Mouse (Mus musculus): ENCODE data around the gene Ftl1.
"Not testable (repeated sequence)": the region's sequence is repeated elsewhere in the genome, so short reads cannot be mapped to it uniquely, and the experiment has no call there.

The Ftl1 gene

GRCm38 (mm10) chr7:45459564-45460140 lies at the start of gene Ftl1:
Gene Ftl1, minus strand, starts transcription at chr7:45459884.
- peak; percentile 98 for DNase-seq (ENCODE audit: low spot score)

- no peak for DNase-seq (ENCODE audit: low spot score)
Measured at GRCm38 (mm10) chr7:45509181-45509882, 49.6 kb upstream of the Ftl1 start.

- DNase-seq (ENCODE audit: low spot score), result no peak
Measured at GRCm38 (mm10) chr7:45508561-45508960, 48.9 kb upstream of the Ftl1 start.

- DNase-seq (ENCODE audit: low spot score), result no peak
Measured at GRCm38 (mm10) chr7:45507583-45507982, 47.9 kb upstream of the Ftl1 start.

DNA sequence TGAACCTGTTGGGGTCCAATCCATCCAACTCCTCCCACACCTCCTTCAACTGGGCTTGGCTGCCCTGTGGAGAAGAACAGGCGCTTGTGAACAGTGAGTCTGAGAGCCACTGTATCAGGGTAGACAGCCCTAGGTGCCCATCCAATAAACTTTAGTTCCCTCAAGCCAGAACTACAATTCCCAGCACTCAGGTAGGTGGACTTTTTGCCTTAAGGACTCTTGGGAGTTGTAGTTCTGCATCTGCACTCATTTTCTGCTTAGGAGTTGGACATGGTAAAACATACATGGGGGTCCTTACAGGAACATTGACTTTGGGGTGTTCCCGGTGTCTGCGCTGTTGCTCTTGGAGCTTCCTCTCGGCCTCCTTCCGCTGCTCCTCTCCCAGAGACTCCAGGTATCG lies 38.7 kb upstream of the Ftl1 start:
- DNase-seq (ENCODE audit: low spot score), result no peak

GRCm38 (mm10) chr7:45494548-45494947 lies 34.9 kb upstream of the Ftl1 start:
- DNase-seq (ENCODE audit: low spot score), result no peak

- no peak for DNase-seq (ENCODE audit: low spot score)
Measured at GRCm38 (mm10) chr7:45492951-45493350, 33.3 kb upstream of the Ftl1 start.

- no peak for DNase-seq (ENCODE audit: low spot score)
Measured at GRCm38 (mm10) chr7:45492225-45492844, 32.7 kb upstream of the Ftl1 start.

DNA sequence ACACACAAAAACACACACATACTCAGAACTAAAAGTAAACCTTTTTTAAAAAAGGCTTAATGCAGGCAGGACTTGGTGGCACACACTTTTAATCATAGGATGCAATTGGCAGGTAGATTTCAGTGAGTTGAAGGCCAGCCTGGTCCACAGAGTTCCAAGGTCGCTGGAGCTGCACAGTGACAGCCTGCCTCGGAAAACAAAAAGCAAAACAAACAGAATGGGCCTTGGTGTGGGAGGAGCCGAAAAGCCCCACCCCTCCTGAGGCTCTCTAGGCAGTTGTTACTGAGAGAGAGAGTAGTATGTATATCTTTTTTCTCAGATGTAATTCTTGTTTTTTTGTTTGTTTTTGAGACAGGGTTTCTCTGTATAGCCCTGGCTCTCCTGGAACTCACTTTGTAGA lies 31.6 kb upstream of the Ftl1 start:
- DNase-seq (ENCODE audit: low spot score), result no peak

DNA sequence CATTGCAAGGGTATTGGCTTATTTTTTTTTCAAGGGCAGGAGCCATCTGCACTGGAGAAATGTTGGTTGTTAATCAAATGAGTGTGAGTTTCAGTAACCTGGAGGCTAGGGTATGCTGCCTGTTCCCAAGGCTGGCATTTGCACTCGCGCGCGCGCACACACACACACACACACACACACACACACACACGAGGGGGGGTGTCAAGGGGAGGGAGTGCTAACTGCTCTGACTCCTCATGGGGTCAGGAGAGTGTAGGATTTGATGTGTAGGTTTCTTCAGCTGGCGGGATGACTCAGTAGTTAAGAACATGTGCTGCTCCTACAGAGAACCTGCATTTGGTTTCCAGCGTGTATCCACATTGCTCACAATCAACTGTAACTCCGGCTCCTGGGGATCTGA lies 31.1 kb upstream of the Ftl1 start:
- DNase-seq (ENCODE audit: low spot score), result no peak

GRCm38 (mm10) chr7:45489578-45489977 lies 29.9 kb upstream of the Ftl1 start:
- DNase-seq (ENCODE audit: low spot score), result no peak

- no peak for DNase-seq (ENCODE audit: low spot score)
Measured at GRCm38 (mm10) chr7:45488293-45489204, 28.9 kb upstream of the Ftl1 start, which contains the start of gene Dhdh. Gene Dhdh, minus strand, starts transcription at chr7:45488805.

DNA sequence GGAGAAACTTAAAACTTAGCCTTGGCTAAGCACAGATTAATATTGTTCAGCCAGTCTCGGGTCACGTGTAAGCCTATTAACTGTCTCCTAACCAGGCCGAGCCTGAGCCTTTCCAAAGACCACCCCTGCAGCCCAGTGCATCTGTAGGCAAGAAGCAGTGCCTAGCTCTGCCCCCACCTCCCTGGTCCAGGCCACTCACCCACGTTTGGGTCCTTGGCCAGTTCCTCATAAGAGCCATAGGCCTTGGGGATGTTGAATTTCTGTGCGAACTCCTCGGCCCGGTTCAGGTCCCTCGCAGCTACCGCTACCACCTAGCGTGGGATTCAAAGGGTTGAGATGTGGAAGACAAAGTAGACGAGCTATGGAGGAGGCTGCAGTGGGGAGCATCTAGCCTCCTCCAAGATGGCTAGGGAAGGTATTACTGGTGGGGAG lies 28.2 kb upstream of the Ftl1 start:
- no peak for DNase-seq (ENCODE audit: low spot score)

DNA sequence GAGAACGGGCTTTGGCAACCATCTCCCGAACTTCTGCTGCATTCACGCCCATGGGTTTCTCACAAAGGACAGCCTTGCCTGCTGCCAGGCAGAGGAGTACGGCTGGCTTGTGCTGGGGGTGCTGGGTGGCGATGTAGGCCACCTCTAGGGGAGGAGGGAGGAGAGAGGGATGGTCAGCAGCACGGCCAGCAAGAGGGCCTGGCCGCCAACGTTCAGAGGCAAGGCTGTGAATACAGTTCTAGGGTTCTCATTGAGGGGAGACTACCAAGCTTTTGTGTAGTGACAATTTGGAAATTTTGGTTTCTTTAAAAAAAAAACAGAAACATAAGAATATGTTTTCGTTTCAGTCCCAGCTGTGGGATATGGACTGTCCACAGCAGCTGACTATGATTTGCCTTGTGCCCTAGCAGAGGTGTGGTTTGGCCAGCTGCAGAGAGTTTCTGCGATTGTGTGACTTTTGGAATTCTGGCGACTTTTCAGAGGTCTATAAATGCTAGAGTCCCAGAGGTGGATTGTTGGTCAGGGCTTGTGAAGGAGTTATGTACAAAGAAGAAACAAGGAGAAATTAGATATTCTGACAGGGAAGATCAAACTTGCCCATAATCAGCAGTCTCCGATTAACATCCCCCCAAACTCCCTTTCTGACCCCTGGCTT lies 27.2 kb upstream of the Ftl1 start, which contains the start of gene Gm45808:
Gene Gm45808, minus strand, starts transcription at position 51 of the 655 bp plus-strand sequence.
- no peak for DNase-seq (ENCODE audit: low spot score)

GRCm38 (mm10) chr7:45486158-45486557 lies 26.5 kb upstream of the Ftl1 start:
- no peak for DNase-seq (ENCODE audit: low spot score)

GRCm38 (mm10) chr7:45484985-45485384 lies 25.3 kb upstream of the Ftl1 start:
- DNase-seq (ENCODE audit: low spot score), result not testable (repeated sequence)

GRCm38 (mm10) chr7:45482166-45482565 lies 22.5 kb upstream of the Ftl1 start:
- DNase-seq (ENCODE audit: low spot score), result no peak

- peak; percentile 78 for DNase-seq (ENCODE audit: low spot score)
Measured at GRCm38 (mm10) chr7:45481374-45481927, 21.8 kb upstream of the Ftl1 start, which contains the start of gene Tulp2. Gene Tulp2, plus strand, starts transcription at chr7:45481877.

- DNase-seq (ENCODE audit: low spot score), result not testable (repeated sequence)
Measured at GRCm38 (mm10) chr7:45480310-45480709, 20.6 kb upstream of the Ftl1 start.

- no peak for DNase-seq (ENCODE audit: low spot score)
Measured at GRCm38 (mm10) chr7:45478774-45479173, 19.1 kb upstream of the Ftl1 start.

DNA sequence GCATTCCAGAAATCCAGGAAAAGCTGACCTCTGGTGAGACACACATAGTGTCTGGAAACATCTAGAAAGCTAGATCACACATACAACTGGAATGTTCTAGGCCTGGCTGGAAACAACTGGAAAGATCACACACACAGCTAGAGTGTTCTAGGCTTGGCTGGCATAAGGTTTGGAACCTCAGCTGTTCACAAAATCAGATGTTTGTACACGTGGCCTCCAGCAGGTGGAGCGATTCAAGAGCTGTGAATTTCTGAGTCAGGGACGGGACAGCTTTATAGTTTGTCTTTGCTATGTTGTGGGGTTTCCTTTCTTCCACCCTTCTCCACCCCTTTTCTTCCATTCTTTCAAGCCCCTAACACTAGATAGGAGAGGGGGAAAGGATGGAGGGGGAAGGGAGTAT lies 17.3 kb upstream of the Ftl1 start:
- DNase-seq (ENCODE audit: low spot score), result no peak
